Mouse (Mus musculus) heart, adult 10 weeks (tissue): ENCODE data around the gene Rps19. TPM values are rescaled to one million over a fixed set of nuclear protein-coding genes. Genes with fewer than 3 reads are reported as not detected.

Experiments used
- polyA plus RNA-seq: library from polyadenylated mRNA; stranded (reverse); fragments of 350-450 nt; fragmentation: Illumina TruSeq; extraction: RNeasy Lipid Tissue Mini Kit (QIAGEN cat#74804); gene quantifications from one replicate; pipeline ENCODE4 v1.2.3, GENCODE M21; 2014; ENCODE audit warnings: low read depth, low replicate concordance

The Rps19 gene
- polyA plus RNA-seq: 531 TPM

GRCm38 (mm10) chr7:24883896-24884692, at the start of gene Rps19:
TSS of gene Rps19 (plus strand) at chr7:24884371.

GRCm38 (mm10) chr7:24861913-24862312, 22.3 kb upstream of the Rps19 start, which contains the start of gene Gm9844:
TSS of gene Gm9844 (plus strand) at chr7:24862213.

GRCm38 (mm10) chr7:24869532-24870165, 14.5 kb upstream of the Rps19 start, which contains the start of the genes Lypd4 and Dmrtc2:
TSS of gene Lypd4 (minus strand) at chr7:24869941.
TSS of gene Dmrtc2 (plus strand) at chr7:24870057.

GRCm38 (mm10) chr7:24897224-24897623, 13.1 kb downstream of the Rps19 start, which contains the start of gene Cd79a:
TSS of gene Cd79a (plus strand) at chr7:24897381.

GRCm38 (mm10) chr7:24902630-24903443, 18.7 kb downstream of the Rps19 start, which contains the start of gene Arhgef1:
TSS of gene Arhgef1 (plus strand) at chr7:24902912.

Other genes starting within 250 kb of the Rps19 start
- not detected for gene Lypd3, start 247.8 kb upstream of the Rps19 start, polyA plus RNA-seq
- gene Tex101, start 207.7 kb upstream of the Rps19 start, polyA plus RNA-seq: not detected
- not detected for gene BC049730, start 175.1 kb upstream of the Rps19 start, polyA plus RNA-seq
- not detected for gene Gm4763, start 157.5 kb upstream of the Rps19 start, polyA plus RNA-seq
- not detected for gene Cd177, start 124.1 kb upstream of the Rps19 start, polyA plus RNA-seq
- not detected for gene Ceacam10, start 107.2 kb upstream of the Rps19 start, polyA plus RNA-seq
- gene Gm9844, start 22.2 kb upstream of the Rps19 start, polyA plus RNA-seq: 1.5 TPM
- not detected for gene Lypd4, start 14.4 kb upstream of the Rps19 start, polyA plus RNA-seq
- not detected for gene Dmrtc2, start 14.3 kb upstream of the Rps19 start, polyA plus RNA-seq
- 0.84 TPM for gene Cd79a, start 13.0 kb downstream of the Rps19 start, polyA plus RNA-seq
- gene Arhgef1, start 18.5 kb downstream of the Rps19 start, polyA plus RNA-seq: 60.8 TPM
- not detected for gene Gm4881, start 60.1 kb downstream of the Rps19 start, polyA plus RNA-seq
- gene Rabac1, start 88.4 kb downstream of the Rps19 start, polyA plus RNA-seq: 283 TPM
- 0.39 TPM for gene Atp1a3, start 121.6 kb downstream of the Rps19 start, polyA plus RNA-seq
- 5.2 TPM for gene Grik5, start 188.0 kb downstream of the Rps19 start, polyA plus RNA-seq
- 6.4 TPM for gene Zfp574, start 188.2 kb downstream of the Rps19 start, polyA plus RNA-seq